In genomic region chr2:109281341-109281690, GRCm38 (mm10) we compare ENCODE assay signal across 9 mouse cellular contexts. TPM values are rescaled to one million over a fixed set of nuclear protein-coding genes. Genes with fewer than 3 reads are reported as not detected.
DNase-seq lines count a peak whose midpoint lies in the region; ATAC-seq lines count a peak whose summit lies in the region.
"Had no signal": no experiment of that assay in that cellular context is flagged by ENCODE, and none has a peak within 500 bp of the region (broad histone marks: within the 10 kb centered on the region; RNA-seq: fewer than 3 reads in every experiment).

No protein-coding gene starts in this region.

- peak overlapping the region; percentile 93 for H3K4me3 ChIP-seq in heart, embryonic 16.5 days (ENCODE audit: low read length)
- H3K4me3 ChIP-seq in hindbrain, embryonic 12.5 days: peak overlapping the region; percentile 66
- peak overlapping the region; percentile 51 for H3K4me3 ChIP-seq in midbrain, embryonic 13.5 days (replicated peaks)

- WGBS in heart, embryonic 16.5 days: 4% methylated on average over 1 of the region's 1 CpGs
- 0% methylated on average over 1 of the region's 1 CpGs for WGBS in hindbrain, embryonic 12.5 days
- WGBS in midbrain, embryonic 13.5 days: 0% methylated on average over 1 of the region's 1 CpGs

- peaks cover 14% of the 10 kb centered on the region for H3K4me1 ChIP-seq in heart, embryonic 16.5 days (ENCODE audit: control insufficient read depth, insufficient read depth, low read length)
- H3K4me1 ChIP-seq in hindbrain, embryonic 12.5 days: peaks cover 11% of the 10 kb centered on the region; the same call in 1 of the 2 replicates
- peaks cover 20% of the 10 kb centered on the region for H3K4me1 ChIP-seq in midbrain, embryonic 13.5 days (replicated peaks)

- peak overlapping the region; percentile 84 for H3K9ac ChIP-seq in heart, embryonic 16.5 days (ENCODE audit: low read length)
- H3K9ac ChIP-seq in hindbrain, embryonic 12.5 days: peak overlapping the region; percentile 60; the same call in 1 of the 2 replicates
- H3K9ac ChIP-seq in midbrain, embryonic 13.5 days (replicated peaks): peak overlapping the region; percentile 69

- peak overlapping the region; percentile 76 for H3K4me2 ChIP-seq in heart, embryonic 16.5 days (ENCODE audit: low read depth, low read length)
- H3K4me2 ChIP-seq in hindbrain, embryonic 12.5 days (replicated peaks): peak overlapping the region; percentile 83
- H3K4me2 ChIP-seq in midbrain, embryonic 13.5 days (replicated peaks): peak overlapping the region; percentile 72

- peak overlapping the region; percentile 78 for H3K27ac ChIP-seq in heart, embryonic 16.5 days (ENCODE audit: low read length)
- peak overlapping the region; percentile 67 for H3K27ac ChIP-seq in hindbrain, embryonic 12.5 days
- peak overlapping the region; percentile 68 for H3K27ac ChIP-seq in midbrain, embryonic 13.5 days

- no peak for DNase-seq in heart, adult 8-10 months (ENCODE audit: low spot score)
- DNase-seq in MEL-GATA-1-ER (ENCODE audit: extremely low read depth, low read depth): peak; percentile 13
- no peak for DNase-seq in embryo, embryonic 9.5 days (ENCODE audit: extremely low spot score)
- DNase-seq in frontal cortex, postnatal 14 days (ENCODE audit: low spot score in 2 of 2): no peak
- no peak for DNase-seq in thymus, postnatal 36 days

- H3K9me3 ChIP-seq in heart, embryonic 16.5 days (replicated peaks; ENCODE audit: control insufficient read depth, low read length): no peaks in the 10 kb centered on the region
- H3K9me3 ChIP-seq in hindbrain, embryonic 12.5 days (replicated peaks): no peaks in the 10 kb centered on the region
- H3K9me3 ChIP-seq in midbrain, embryonic 13.5 days: no peaks in the 10 kb centered on the region

- no peaks in the 10 kb centered on the region for H3K27me3 ChIP-seq in heart, embryonic 16.5 days (ENCODE audit: control insufficient read depth, insufficient read depth, low read length)
- H3K27me3 ChIP-seq in hindbrain, embryonic 12.5 days: no peaks in the 10 kb centered on the region
- no peaks in the 10 kb centered on the region for H3K27me3 ChIP-seq in midbrain, embryonic 13.5 days
- H3K27me3 ChIP-seq: Patski had no signal

- ATAC-seq in heart, embryonic 16.5 days (replicated peaks; ENCODE audit: extremely low read depth, insufficient read depth, low FRiP score): no peak
- ATAC-seq in hindbrain, embryonic 12.5 days (ENCODE audit: low FRiP score): peak; percentile 20
- ATAC-seq in midbrain, embryonic 13.5 days: no peak

- no peaks in the 10 kb centered on the region for H3K36me3 ChIP-seq in heart, embryonic 16.5 days (ENCODE audit: control insufficient read depth, insufficient read depth)
- H3K36me3 ChIP-seq in hindbrain, embryonic 12.5 days: no peaks in the 10 kb centered on the region
- H3K36me3 ChIP-seq in midbrain, embryonic 13.5 days: no peaks in the 10 kb centered on the region

RNA-seq across cellular contexts. Expression of gene Mettl15, which starts 0.8 kb away (rescaled TPM):
- polyA plus RNA-seq in heart, embryonic 16.5 days (2015; fragmentation: Nextera tagmentation; extraction: Ambion mirVana): 18.9 and 19.1 TPM in 2 replicates
- 10 to 100 TPM; 11.8 to 14.4 (median 12.1) TPM for total RNA-seq in heart, adult 8-10 months (2022)
- 10.1 and 12.0 TPM in 2 replicates for polyA plus RNA-seq in hindbrain, embryonic 12.5 days (2016; fragmentation: Nextera tagmentation; extraction: Ambion mirVana)
- 9.4 and 10.0 TPM in 2 replicates for polyA plus RNA-seq in midbrain, embryonic 13.5 days (2015; fragmentation: Nextera tagmentation; extraction: Ambion mirVana)

RNA-seq across cellular contexts. Expression of gene Kif18a, which starts 0.8 kb away (rescaled TPM):
- 10.6 and 13.9 TPM in 2 replicates for polyA plus RNA-seq in heart, embryonic 16.5 days (2015; fragmentation: Nextera tagmentation; extraction: Ambion mirVana)
- under 1 TPM; 0.52 to 0.78 (median 0.66) TPM for total RNA-seq in heart, adult 8-10 months (2022)
- polyA plus RNA-seq in hindbrain, embryonic 12.5 days (2016; fragmentation: Nextera tagmentation; extraction: Ambion mirVana): 22.1 and 23.2 TPM in 2 replicates
- 15.1 TPM in 2 replicates for polyA plus RNA-seq in midbrain, embryonic 13.5 days (2015; fragmentation: Nextera tagmentation; extraction: Ambion mirVana)
